Mouse (Mus musculus) lung, postnatal 25 days (tissue): ENCODE data around the gene Lrrc38.
"Not testable (repeated sequence)": the region's sequence is repeated elsewhere in the genome, so short reads cannot be mapped to it uniquely, and the experiment has no call there.

Experiments
- DNase-seq: peaks from one replicate; pipeline ENCODE4 v3.0.0; 2022; ENCODE audit warnings: low spot score

Lrrc38 gene

GRCm38 (mm10) chr4:143349484-143349906 is at the start of gene Lrrc38:
Gene Lrrc38 (plus strand): TSS chr4:143349757.
- DNase-seq: no peak

GRCm38 (mm10) chr4:143300113-143300688 is 49.4 kb upstream of the Lrrc38 start:
- DNase-seq: no peak

- DNase-seq: no peak
Observed at GRCm38 (mm10) chr4:143301042-143301441, 48.5 kb upstream of the Lrrc38 start.

- no peak for DNase-seq
Observed at GRCm38 (mm10) chr4:143301875-143302274, 47.7 kb upstream of the Lrrc38 start.

GRCm38 (mm10) chr4:143302279-143302890 is 47.2 kb upstream of the Lrrc38 start:
- DNase-seq: no peak

GRCm38 (mm10) chr4:143305031-143305430 is 44.5 kb upstream of the Lrrc38 start:
- no peak for DNase-seq

- DNase-seq: no peak
Observed at GRCm38 (mm10) chr4:143305987-143306772, 43.4 kb upstream of the Lrrc38 start.

- DNase-seq: peak; percentile 26
Observed at GRCm38 (mm10) chr4:143311341-143311740, 38.2 kb upstream of the Lrrc38 start.

- no peak for DNase-seq
Observed at GRCm38 (mm10) chr4:143313299-143313698, 36.3 kb upstream of the Lrrc38 start.

GRCm38 (mm10) chr4:143324176-143324924 is 25.2 kb upstream of the Lrrc38 start:
- DNase-seq: no peak

GRCm38 (mm10) chr4:143324925-143325624 is 24.5 kb upstream of the Lrrc38 start:
- DNase-seq: no peak

GRCm38 (mm10) chr4:143325625-143325941 is 24.0 kb upstream of the Lrrc38 start:
- peak; percentile 65 for DNase-seq

- peak; percentile 3 for DNase-seq
Observed at GRCm38 (mm10) chr4:143330566-143330965, 19.0 kb upstream of the Lrrc38 start.

GRCm38 (mm10) chr4:143331787-143332186 is 17.8 kb upstream of the Lrrc38 start:
- DNase-seq: no peak

GRCm38 (mm10) chr4:143334145-143334544 is 15.4 kb upstream of the Lrrc38 start:
- DNase-seq: no peak

- no peak for DNase-seq
Observed at GRCm38 (mm10) chr4:143334995-143335394, 14.6 kb upstream of the Lrrc38 start.

- no peak for DNase-seq
Observed at GRCm38 (mm10) chr4:143336096-143336495, 13.5 kb upstream of the Lrrc38 start.

- no peak for DNase-seq
Observed at GRCm38 (mm10) chr4:143339808-143340207, 9.7 kb upstream of the Lrrc38 start.

- no peak for DNase-seq
Observed at GRCm38 (mm10) chr4:143341470-143341869, 8.1 kb upstream of the Lrrc38 start.

GRCm38 (mm10) chr4:143345491-143345890 is 4.1 kb upstream of the Lrrc38 start:
- not testable (repeated sequence) for DNase-seq

- no peak for DNase-seq
Observed at GRCm38 (mm10) chr4:143348678-143349077, 879 bp upstream of the Lrrc38 start.
